Mouse (Mus musculus): ENCODE data around the gene Map3k14. TPM values are rescaled to one million over a fixed set of nuclear protein-coding genes. Genes with fewer than 3 reads are reported as not detected.
A peak's percentile ranks its signal among the peaks of the same experiment; 100 is the strongest.

The Map3k14 gene
- polyA plus RNA-seq, 1 experiment from 2014 or later = 3.6 TPM

- Histone ChIP-seq H3K9me3 (no peaks in the 10 kb centered on the region), H3K36me3 (no peaks in the 10 kb centered on the region), H3K27me3 (replicated peaks) (peaks cover 34% of the 10 kb centered on the region), H3K4me1 (replicated peaks) (peaks cover 9% of the 10 kb centered on the region), H3K27ac (no peak overlapping the region), H3K4me2 (replicated peaks) (peak overlapping the region; percentile 97), H3K4me3 (replicated peaks) (peak overlapping the region; percentile 55; the same call in 1 of the 2 replicates), H3K9ac (0 out of 2 replicates have a peak overlapping the region, but pooled peaks have one; percentile 59)
- ATAC-seq = no peak
- WGBS = 49% methylated on average over 3 of the region's 3 CpGs
Observed at GRCm38 (mm10) chr11:103170111-103170493, 97.2 kb downstream of the Map3k14 start.

Other genes starting within 250 kb of the Map3k14 start
- 60.0 and 66.6 TPM in 2 replicates for gene Nmt1, start 239.3 kb downstream of the Map3k14 start, polyA plus RNA-seq (2015; fragmentation: Nextera tagmentation; extraction: Ambion mirVana)
- 101 and 105 TPM in 2 replicates for gene Dcakd, start 239.1 kb downstream of the Map3k14 start, polyA plus RNA-seq (2015; fragmentation: Nextera tagmentation; extraction: Ambion mirVana)
- gene Plcd3, start 165.8 kb downstream of the Map3k14 start, polyA plus RNA-seq (2015; fragmentation: Nextera tagmentation; extraction: Ambion mirVana) = 1.8 and 2.0 TPM in 2 replicates
- 17.4 and 22.0 TPM in 2 replicates for gene Acbd4, start 165.8 kb downstream of the Map3k14 start, polyA plus RNA-seq (2015; fragmentation: Nextera tagmentation; extraction: Ambion mirVana)
- 4.1 and 4.7 TPM in 2 replicates for gene Hexim1, start 151.2 kb downstream of the Map3k14 start, polyA plus RNA-seq (2015; fragmentation: Nextera tagmentation; extraction: Ambion mirVana)
- gene Hexim2, start 135.0 kb downstream of the Map3k14 start, polyA plus RNA-seq (2015; fragmentation: Nextera tagmentation; extraction: Ambion mirVana) = 7.9 and 8.8 TPM in 2 replicates
- gene Fmnl1, start 96.4 kb downstream of the Map3k14 start, polyA plus RNA-seq (2015; fragmentation: Nextera tagmentation; extraction: Ambion mirVana) = 2.0 and 2.2 TPM in 2 replicates
- gene 1700023F06Rik, start 58.9 kb downstream of the Map3k14 start, polyA plus RNA-seq (2015; fragmentation: Nextera tagmentation; extraction: Ambion mirVana) = 0.73 and 1.0 TPM in 2 replicates
- gene Spata32, start 49.0 kb downstream of the Map3k14 start, polyA plus RNA-seq (2015; fragmentation: Nextera tagmentation; extraction: Ambion mirVana) = not detected in 2 replicates
- gene Arhgap27, start 96.2 kb upstream of the Map3k14 start, polyA plus RNA-seq (2015; fragmentation: Nextera tagmentation; extraction: Ambion mirVana) = 33.0 and 36.2 TPM in 2 replicates
- 5.6 and 6.2 TPM in 2 replicates for gene Plekhm1, start 145.2 kb upstream of the Map3k14 start, polyA plus RNA-seq (2015; fragmentation: Nextera tagmentation; extraction: Ambion mirVana)
- gene Lrrc37a, start 237.1 kb upstream of the Map3k14 start, polyA plus RNA-seq (2015; fragmentation: Nextera tagmentation; extraction: Ambion mirVana) = not detected in 2 replicates